Mouse (Mus musculus): Measurements from ENCODE around the gene Nbl1. TPM values are rescaled to one million over a fixed set of nuclear protein-coding genes. Genes with fewer than 3 reads are reported as not detected.

Gene Nbl1
- polyA plus RNA-seq (2016; fragmentation: Nextera tagmentation; extraction: Ambion mirVana), result 12.3 and 17.2 TPM in 2 replicates

- peak; percentile 35 for DNase-seq (ENCODE audit: low spot score)
- H3K4me1 ChIP-seq (replicated peaks), result peaks cover 30% of the 10 kb centered on the region
- peak within 1 kb of the TSS; percentile 78 for H3K27ac ChIP-seq
- H3K27me3 ChIP-seq (ENCODE audit: insufficient read depth, poor library complexity, severe bottlenecking), result peaks cover 80% of the 10 kb centered on the region
- WGBS, result under 1% methylated on average over 98 of the region's 105 CpGs
- H3K9me3 ChIP-seq, result peaks cover 10% of the 10 kb centered on the region; the same call in 1 of the 2 replicates
- H3K4me3 ChIP-seq, result peak within 1 kb of the TSS; percentile 61
- no peaks in the 10 kb centered on the region for H3K36me3 ChIP-seq
Observed at GRCm38 (mm10) chr4:139092356-139093195, at the start of gene Nbl1. Gene Nbl1 (minus strand): TSS chr4:139092993.

- Histone ChIP-seq H3K4me1 (replicated peaks) (peaks cover 5% of the 10 kb centered on the region; the same call in 1 of the 2 replicates), H3K4me3 (no peak overlapping the region), H3K27me3 (ENCODE audit: insufficient read depth, poor library complexity, severe bottlenecking) (no peaks in the 10 kb centered on the region), H3K9me3 (0 out of 2 replicates have a peak, but pooled peaks cover 2% of the 10 kb centered on the region), H3K36me3 (no peaks in the 10 kb centered on the region), H3K27ac (no peak overlapping the region)
- WGBS, result 75% methylated on average over 6 of the region's 6 CpGs
- no peak for DNase-seq (ENCODE audit: low spot score)
Observed at GRCm38 (mm10) chr4:139141785-139142184, 49.0 kb upstream of the Nbl1 start.

- 76% methylated on average over 2 of the region's 2 CpGs for WGBS
- Histone ChIP-seq H3K4me3 (no peak overlapping the region), H3K27ac (no peak overlapping the region), H3K27me3 (ENCODE audit: insufficient read depth, poor library complexity, severe bottlenecking) (no peaks in the 10 kb centered on the region), H3K9me3 (0 out of 2 replicates have a peak, but pooled peaks cover 9% of the 10 kb centered on the region), H3K4me1 (replicated peaks) (peaks cover 5% of the 10 kb centered on the region; the same call in 1 of the 2 replicates), H3K36me3 (no peaks in the 10 kb centered on the region)
- no peak for DNase-seq (ENCODE audit: low spot score)
Observed at GRCm38 (mm10) chr4:139140267-139140666, 47.5 kb upstream of the Nbl1 start.

- Histone ChIP-seq H3K4me3 (no peak overlapping the region), H3K27me3 (ENCODE audit: insufficient read depth, poor library complexity, severe bottlenecking) (no peaks in the 10 kb centered on the region), H3K27ac (no peak overlapping the region), H3K9me3 (0 out of 2 replicates have a peak, but pooled peaks cover 7% of the 10 kb centered on the region), H3K36me3 (no peaks in the 10 kb centered on the region), H3K4me1 (replicated peaks) (0 out of 2 replicates have a peak, but pooled peaks cover 5% of the 10 kb centered on the region)
- WGBS, result 73% methylated on average over 2 of the region's 2 CpGs
- DNase-seq (ENCODE audit: low spot score), result no peak
Observed at GRCm38 (mm10) chr4:139136011-139136410, 43.2 kb upstream of the Nbl1 start.

- no peak overlapping the region for H3K4me3 ChIP-seq
- H3K9me3 ChIP-seq, result 0 out of 2 replicates have a peak, but pooled peaks cover 7% of the 10 kb centered on the region
- no peak for DNase-seq (ENCODE audit: low spot score)
- no peak overlapping the region for H3K27ac ChIP-seq
- H3K36me3 ChIP-seq, result no peaks in the 10 kb centered on the region
- H3K4me1 ChIP-seq (replicated peaks), result peaks cover 27% of the 10 kb centered on the region
- no peaks in the 10 kb centered on the region for H3K27me3 ChIP-seq (ENCODE audit: insufficient read depth, poor library complexity, severe bottlenecking)
- 85% methylated on average over 5 of the region's 5 CpGs for WGBS
Observed at GRCm38 (mm10) chr4:139133109-139133508, 40.3 kb upstream of the Nbl1 start.

- Histone ChIP-seq H3K4me3 (no peak overlapping the region), H3K27ac (no peak overlapping the region), H3K27me3 (ENCODE audit: insufficient read depth, poor library complexity, severe bottlenecking) (no peaks in the 10 kb centered on the region), H3K9me3 (peaks cover 8% of the 10 kb centered on the region; the same call in 1 of the 2 replicates), H3K4me1 (replicated peaks) (peaks cover 28% of the 10 kb centered on the region), H3K36me3 (peaks cover 4% of the 10 kb centered on the region)
- 88% methylated on average over 14 of the region's 14 CpGs for WGBS
- no peak for DNase-seq (ENCODE audit: low spot score)
Observed at GRCm38 (mm10) chr4:139131858-139132672, 39.3 kb upstream of the Nbl1 start.

GRCm38 (mm10) chr4:139130701-139131549 is 38.1 kb upstream of the Nbl1 start, which contains the start of gene Minos1:
Gene Minos1 (minus strand): TSS chr4:139131113.
- WGBS, result under 1% methylated on average over 63 of the region's 63 CpGs
- peak within 1 kb of the TSS; percentile 94 for H3K27ac ChIP-seq
- no peaks in the 10 kb centered on the region for H3K27me3 ChIP-seq (ENCODE audit: insufficient read depth, poor library complexity, severe bottlenecking)

GRCm38 (mm10) chr4:139129806-139130700 is 37.3 kb upstream of the Nbl1 start:
- WGBS, result 3% methylated on average over 57 of the region's 57 CpGs
- peak; percentile 61 for DNase-seq (ENCODE audit: low spot score)

More at GRCm38 (mm10) chr4:139130701-139131549, 38.1 kb upstream of the Nbl1 start, which contains the start of gene Minos1:
- peak; percentile 97 for DNase-seq (ENCODE audit: low spot score)
- Histone ChIP-seq H3K4me1 (replicated peaks) (peaks cover 28% of the 10 kb centered on the region), H3K9me3 (peaks cover 7% of the 10 kb centered on the region), H3K4me3 (peak within 1 kb of the TSS; percentile 85), H3K36me3 (peaks cover 13% of the 10 kb centered on the region)

GRCm38 (mm10) chr4:139126475-139126874 is 33.7 kb upstream of the Nbl1 start:
- Histone ChIP-seq H3K27ac (no peak overlapping the region), H3K4me1 (replicated peaks) (peaks cover 24% of the 10 kb centered on the region)
- 96% methylated on average over 3 of the region's 3 CpGs for WGBS

More at GRCm38 (mm10) chr4:139129806-139130700, 37.3 kb upstream of the Nbl1 start:
- peaks cover 28% of the 10 kb centered on the region for H3K4me1 ChIP-seq (replicated peaks)
- H3K36me3 ChIP-seq, result peaks cover 13% of the 10 kb centered on the region
- peak overlapping the region; percentile 85 for H3K4me3 ChIP-seq
- peak overlapping the region; percentile 94 for H3K27ac ChIP-seq
- H3K9me3 ChIP-seq, result peaks cover 7% of the 10 kb centered on the region
- no peaks in the 10 kb centered on the region for H3K27me3 ChIP-seq (ENCODE audit: insufficient read depth, poor library complexity, severe bottlenecking)

GRCm38 (mm10) chr4:139124940-139125339 is 32.1 kb upstream of the Nbl1 start:
- Histone ChIP-seq H3K4me3 (no peak overlapping the region), H3K4me1 (replicated peaks) (peaks cover 18% of the 10 kb centered on the region), H3K27me3 (ENCODE audit: insufficient read depth, poor library complexity, severe bottlenecking) (no peaks in the 10 kb centered on the region), H3K36me3 (peaks cover 13% of the 10 kb centered on the region), H3K9me3 (peaks cover 7% of the 10 kb centered on the region), H3K27ac (no peak overlapping the region)
- DNase-seq (ENCODE audit: low spot score), result no peak
- WGBS, result 93% methylated on average over 6 of the region's 6 CpGs

More at GRCm38 (mm10) chr4:139126475-139126874, 33.7 kb upstream of the Nbl1 start:
- Histone ChIP-seq H3K36me3 (peaks cover 13% of the 10 kb centered on the region), H3K27me3 (ENCODE audit: insufficient read depth, poor library complexity, severe bottlenecking) (no peaks in the 10 kb centered on the region), H3K4me3 (no peak overlapping the region), H3K9me3 (peaks cover 7% of the 10 kb centered on the region)
- no peak for DNase-seq (ENCODE audit: low spot score)

- Histone ChIP-seq H3K4me1 (replicated peaks) (no peaks in the 10 kb centered on the region), H3K27ac (no peak overlapping the region), H3K9me3 (peaks cover 7% of the 10 kb centered on the region), H3K27me3 (ENCODE audit: insufficient read depth, poor library complexity, severe bottlenecking) (no peaks in the 10 kb centered on the region), H3K4me3 (no peak overlapping the region), H3K36me3 (peaks cover 13% of the 10 kb centered on the region)
- WGBS, result 92% methylated on average over 4 of the region's 4 CpGs
- DNase-seq (ENCODE audit: low spot score), result no peak
Observed at GRCm38 (mm10) chr4:139122557-139122956, 29.8 kb upstream of the Nbl1 start.
